Mouse (Mus musculus): ENCODE measurements around the gene Ssu72. TPM values are rescaled to one million over a fixed set of nuclear protein-coding genes. Genes with fewer than 3 reads are reported as not detected.
A peak's percentile ranks its signal among the peaks of the same experiment; 100 is the strongest.

Gene Ssu72
- polyA plus RNA-seq, 1 experiment from 2014 or later, result 153 TPM

DNA sequence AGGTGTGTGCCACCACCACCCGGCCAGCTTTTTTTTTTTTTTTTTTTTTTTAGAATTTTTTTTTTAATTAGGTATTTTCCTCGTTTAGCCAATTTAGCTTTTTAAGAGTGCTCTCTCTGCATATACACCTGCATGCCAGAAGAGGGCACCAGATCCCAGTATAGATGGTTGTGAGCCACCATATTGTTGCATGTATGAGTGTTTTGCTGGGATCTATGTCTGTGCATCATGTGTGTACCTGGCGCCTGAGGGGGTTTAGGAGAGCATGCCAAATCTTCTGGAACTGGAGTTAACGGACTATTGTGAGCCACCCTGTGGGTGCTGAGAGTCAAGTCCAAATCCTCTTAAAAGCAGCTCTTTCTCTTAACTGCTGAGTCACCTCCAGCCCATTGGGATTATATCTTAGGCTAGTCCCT, 17.1 kb downstream of the Ssu72 start:
- H3K4me2 ChIP-seq (ENCODE audit: low read length), result no peak overlapping the region
- no peak for ATAC-seq
- no peaks in the 10 kb centered on the region for H3K9me3 ChIP-seq (replicated peaks; ENCODE audit: control insufficient read depth, low read length, poor library complexity, severe bottlenecking)
- H3K27me3 ChIP-seq (ENCODE audit: control insufficient read depth, insufficient read depth, low read depth, low read length), result no peaks in the 10 kb centered on the region
- no peak overlapping the region for H3K4me3 ChIP-seq (ENCODE audit: low read depth, low read length)
- no peak overlapping the region for H3K27ac ChIP-seq (ENCODE audit: low read length)
- no peak overlapping the region for H3K9ac ChIP-seq (ENCODE audit: low read depth, low read length)
- H3K36me3 ChIP-seq (ENCODE audit: control insufficient read depth, insufficient read depth, low read length), result peaks cover 6% of the 10 kb centered on the region; the same call in 1 of the 2 replicates
- WGBS, result 52% methylated on average over 4 of the region's 4 CpGs
- no peaks in the 10 kb centered on the region for H3K4me1 ChIP-seq (ENCODE audit: control insufficient read depth, insufficient read depth, low read length)

DNA sequence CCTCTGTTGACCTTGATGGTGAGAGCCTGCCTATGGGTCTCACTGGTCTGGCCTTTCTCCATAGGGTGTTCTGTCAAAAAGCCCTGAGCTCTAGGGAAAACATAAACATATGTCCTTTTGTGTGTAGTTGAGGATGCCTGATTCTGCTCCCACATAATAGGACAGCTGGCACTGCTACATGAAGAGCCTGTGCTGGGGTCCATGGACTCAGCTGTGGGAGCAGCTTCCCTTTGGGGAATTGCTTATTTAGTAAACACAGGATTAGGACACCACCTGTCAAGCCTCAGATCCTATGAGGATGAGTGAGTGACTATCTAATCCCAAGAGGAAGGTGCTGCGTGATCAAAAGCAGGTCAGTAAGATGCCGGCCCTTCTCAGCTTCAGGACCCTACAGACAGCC, 23.4 kb downstream of the Ssu72 start:
- no peak overlapping the region for H3K27ac ChIP-seq (ENCODE audit: low read length)
- 47% methylated on average over 2 of the region's 2 CpGs for WGBS
- H3K9ac ChIP-seq (ENCODE audit: low read depth, low read length), result no peak overlapping the region
- ATAC-seq, result no peak
- H3K36me3 ChIP-seq (ENCODE audit: control insufficient read depth, insufficient read depth, low read length), result peaks cover 3% of the 10 kb centered on the region
- H3K9me3 ChIP-seq (replicated peaks; ENCODE audit: control insufficient read depth, low read length, poor library complexity, severe bottlenecking), result no peaks in the 10 kb centered on the region
- no peaks in the 10 kb centered on the region for H3K27me3 ChIP-seq (ENCODE audit: control insufficient read depth, insufficient read depth, low read depth, low read length)
- H3K4me3 ChIP-seq (ENCODE audit: low read depth, low read length), result no peak overlapping the region
- H3K4me1 ChIP-seq (ENCODE audit: control insufficient read depth, insufficient read depth, low read length), result no peaks in the 10 kb centered on the region; the same call in 1 of the 2 replicates
- H3K4me2 ChIP-seq (ENCODE audit: low read length), result no peak overlapping the region

DNA sequence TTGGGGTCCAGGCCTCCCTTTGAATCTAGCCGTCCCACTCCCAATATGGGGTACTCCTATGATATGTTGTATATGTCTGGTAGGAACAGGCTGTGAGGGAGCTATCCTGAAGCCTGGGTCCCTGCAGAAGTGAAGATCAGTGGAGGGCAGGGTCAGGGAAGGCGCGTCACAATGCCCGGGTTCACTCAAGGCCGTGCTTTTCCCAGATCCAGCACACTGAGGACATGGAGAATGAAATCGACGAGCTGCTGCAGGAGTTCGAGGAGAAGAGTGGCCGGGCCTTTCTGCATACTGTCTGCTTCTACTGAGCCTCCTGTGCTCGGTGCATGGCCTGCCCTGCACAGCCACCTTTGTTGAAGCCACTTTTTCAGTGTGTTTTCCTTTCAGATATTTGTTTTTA, 28.7 kb downstream of the Ssu72 start:
- H3K27ac ChIP-seq (ENCODE audit: low read length), result no peak overlapping the region
- H3K4me2 ChIP-seq (ENCODE audit: low read length), result peak overlapping the region; percentile 91; the same call in 1 of the 2 replicates
- ATAC-seq, result no peak
- no peaks in the 10 kb centered on the region; the same call in 1 of the 2 replicates for H3K36me3 ChIP-seq (ENCODE audit: control insufficient read depth, insufficient read depth, low read length)
- no peak overlapping the region for H3K9ac ChIP-seq (ENCODE audit: low read depth, low read length)
- H3K4me1 ChIP-seq (ENCODE audit: control insufficient read depth, insufficient read depth, low read length), result peaks cover 26% of the 10 kb centered on the region
- no peak overlapping the region for H3K4me3 ChIP-seq (ENCODE audit: low read depth, low read length)
- no peaks in the 10 kb centered on the region for H3K9me3 ChIP-seq (replicated peaks; ENCODE audit: control insufficient read depth, low read length, poor library complexity, severe bottlenecking)
- 87% methylated on average over 10 of the region's 10 CpGs for WGBS
- H3K27me3 ChIP-seq (ENCODE audit: control insufficient read depth, insufficient read depth, low read depth, low read length), result no peaks in the 10 kb centered on the region

DNA sequence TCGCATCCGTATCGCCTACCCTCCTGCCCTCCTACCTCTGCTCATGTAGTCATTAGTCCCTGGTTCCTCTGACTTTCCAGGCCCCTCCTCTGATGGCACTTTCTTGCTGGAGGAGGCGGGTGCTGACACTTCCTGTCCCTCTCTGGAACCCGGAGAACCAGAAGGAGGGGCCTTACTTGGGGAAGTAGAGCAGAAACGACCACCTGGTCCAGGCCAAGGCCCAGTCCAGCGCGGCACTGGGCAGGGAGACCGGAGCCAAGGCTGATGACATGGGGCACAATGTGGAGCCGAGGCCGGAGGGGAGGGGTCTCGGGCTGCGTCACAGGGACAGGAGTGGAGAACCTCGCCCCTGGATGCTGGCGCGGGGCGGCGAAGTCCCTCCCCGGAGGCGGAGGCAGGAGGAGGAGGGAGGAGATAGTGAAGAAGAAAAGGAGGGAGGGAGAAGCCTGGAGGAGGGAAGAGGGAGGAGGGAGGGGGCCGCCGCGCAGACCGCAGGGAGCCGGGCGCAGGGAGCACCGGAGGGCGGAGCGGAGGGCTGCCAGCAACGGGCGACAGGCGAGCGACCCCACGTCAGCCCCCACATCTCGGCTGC, 29.8 kb downstream of the Ssu72 start, which contains the start of gene Tmem240:
Tmem240 (plus strand) TSS at position 451 of the 592 bp plus-strand sequence.
- peak within 1 kb of the TSS; percentile 96 for H3K27ac ChIP-seq (ENCODE audit: low read length)

DNA sequence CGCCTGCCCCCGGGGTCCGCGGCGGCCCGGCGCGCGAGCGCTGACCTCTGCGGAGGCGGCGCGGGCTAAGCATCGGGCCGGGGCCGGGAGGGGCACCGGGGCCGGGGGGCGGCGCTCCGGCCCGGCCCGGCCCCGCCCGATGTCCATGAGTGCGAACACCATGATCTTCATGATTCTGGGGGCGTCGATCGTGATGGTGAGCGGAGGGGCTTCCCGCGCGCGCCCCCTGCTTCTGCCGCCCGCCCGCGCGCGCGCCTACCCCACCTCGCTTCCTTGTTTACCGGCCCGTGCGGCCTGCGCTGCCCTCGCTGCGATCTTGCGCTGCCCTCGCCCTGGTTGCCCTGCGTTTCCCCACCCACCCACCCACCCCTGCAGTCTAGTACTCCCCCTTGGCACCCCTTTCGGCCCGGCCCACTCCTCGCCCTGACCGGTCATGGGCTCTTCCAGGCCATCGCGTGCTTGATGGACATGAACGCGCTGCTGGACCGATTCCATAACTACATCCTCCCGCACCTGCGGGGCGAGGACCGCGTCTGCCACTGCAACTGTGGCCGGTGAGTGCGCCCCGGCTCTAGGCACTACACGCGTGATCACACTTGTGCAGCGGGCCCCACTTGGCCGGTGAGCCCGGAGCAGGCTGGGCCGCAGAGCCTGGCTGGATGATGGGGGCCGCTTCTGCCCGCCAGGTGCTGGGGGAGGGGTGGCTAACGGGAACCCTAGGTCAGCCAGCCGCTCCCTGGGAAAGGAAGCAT, 30.5 kb downstream of the Ssu72 start:
- Histone ChIP-seq H3K27me3 (ENCODE audit: control insufficient read depth, insufficient read depth, low read depth, low read length) (no peaks in the 10 kb centered on the region), H3K36me3 (ENCODE audit: control insufficient read depth, insufficient read depth, low read length) (peaks cover 8% of the 10 kb centered on the region), H3K9me3 (replicated peaks; ENCODE audit: control insufficient read depth, low read length, poor library complexity, severe bottlenecking) (no peaks in the 10 kb centered on the region), H3K27ac (ENCODE audit: low read length) (peak overlapping the region; percentile 96), H3K4me2 (ENCODE audit: low read length) (peak overlapping the region; percentile 91), H3K4me1 (ENCODE audit: control insufficient read depth, insufficient read depth, low read length) (peaks cover 26% of the 10 kb centered on the region), H3K9ac (ENCODE audit: low read depth, low read length) (peak overlapping the region; percentile 96), H3K4me3 (ENCODE audit: low read depth, low read length) (peak overlapping the region; percentile 88)
- ATAC-seq, result peak; percentile 62
- under 1% methylated on average over 45 of the region's 79 CpGs for WGBS

More for the DNA sequence above, 29.8 kb downstream of the Ssu72 start, which contains the start of gene Tmem240:
- peak; percentile 90 for ATAC-seq
- Histone ChIP-seq H3K9me3 (replicated peaks; ENCODE audit: control insufficient read depth, low read length, poor library complexity, severe bottlenecking) (no peaks in the 10 kb centered on the region), H3K36me3 (ENCODE audit: control insufficient read depth, insufficient read depth, low read length) (peaks cover 2% of the 10 kb centered on the region), H3K9ac (ENCODE audit: low read depth, low read length) (peak within 1 kb of the TSS; percentile 96), H3K4me1 (ENCODE audit: control insufficient read depth, insufficient read depth, low read length) (peaks cover 26% of the 10 kb centered on the region), H3K27me3 (ENCODE audit: control insufficient read depth, insufficient read depth, low read depth, low read length) (no peaks in the 10 kb centered on the region), H3K4me2 (ENCODE audit: low read length) (peak within 1 kb of the TSS; percentile 91), H3K4me3 (ENCODE audit: low read depth, low read length) (peak within 1 kb of the TSS; percentile 88)
- WGBS, result under 1% methylated on average over 22 of the region's 35 CpGs

DNA sequence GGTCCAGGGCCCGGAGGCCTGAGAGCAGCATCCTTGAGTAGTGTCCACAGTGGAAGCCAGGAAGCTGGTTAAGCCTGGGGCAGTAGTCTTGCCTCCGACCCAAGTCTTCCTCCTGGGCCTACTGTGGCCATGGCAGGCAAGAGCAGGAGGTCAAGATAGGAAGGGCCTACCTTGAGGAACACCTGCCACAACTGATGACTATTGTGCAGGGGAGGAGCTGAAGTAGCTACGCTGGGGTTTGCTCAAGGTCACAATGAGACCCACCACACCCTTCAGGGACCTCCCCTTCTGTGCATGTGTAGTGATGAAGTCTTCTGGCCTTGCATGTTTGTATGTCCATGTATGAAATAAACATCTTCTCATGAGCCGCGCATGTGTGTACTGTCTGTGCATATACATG, 31.2 kb downstream of the Ssu72 start:
- WGBS, result 61% methylated on average over 5 of the region's 5 CpGs
- Histone ChIP-seq H3K4me1 (ENCODE audit: control insufficient read depth, insufficient read depth, low read length) (peaks cover 26% of the 10 kb centered on the region), H3K9me3 (replicated peaks; ENCODE audit: control insufficient read depth, low read length, poor library complexity, severe bottlenecking) (no peaks in the 10 kb centered on the region), H3K4me3 (ENCODE audit: low read depth, low read length) (peak overlapping the region; percentile 88), H3K4me2 (ENCODE audit: low read length) (peak overlapping the region; percentile 91), H3K27ac (ENCODE audit: low read length) (peak overlapping the region; percentile 96), H3K27me3 (ENCODE audit: control insufficient read depth, insufficient read depth, low read depth, low read length) (no peaks in the 10 kb centered on the region), H3K9ac (ENCODE audit: low read depth, low read length) (peak overlapping the region; percentile 96), H3K36me3 (ENCODE audit: control insufficient read depth, insufficient read depth, low read length) (peaks cover 9% of the 10 kb centered on the region)
- ATAC-seq, result 0 out of 2 replicates have a peak, but pooled peaks have one; percentile 2

DNA sequence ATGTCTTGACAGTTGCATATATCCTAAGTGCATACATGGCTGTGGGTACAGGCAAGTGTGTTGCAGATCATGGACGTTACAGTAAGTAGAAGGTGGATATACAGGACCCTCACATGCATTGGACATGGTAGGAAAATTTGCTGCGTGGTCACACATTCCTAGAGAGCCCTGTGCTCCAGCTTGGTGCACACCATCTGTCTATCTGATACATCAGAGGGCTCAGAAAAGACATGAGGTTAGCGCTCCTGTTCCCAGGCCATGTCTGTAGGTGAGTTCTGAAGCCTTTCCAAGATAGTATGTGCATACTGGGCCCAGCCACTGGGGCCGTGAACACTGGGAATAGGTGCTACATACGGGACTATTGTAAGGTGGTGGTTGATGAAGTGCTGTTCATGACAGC, 31.8 kb downstream of the Ssu72 start:
- no peak overlapping the region; the same call in 1 of the 2 replicates for H3K4me3 ChIP-seq (ENCODE audit: low read depth, low read length)
- peaks cover 26% of the 10 kb centered on the region for H3K4me1 ChIP-seq (ENCODE audit: control insufficient read depth, insufficient read depth, low read length)
- peaks cover 15% of the 10 kb centered on the region for H3K36me3 ChIP-seq (ENCODE audit: control insufficient read depth, insufficient read depth, low read length)
- no peak overlapping the region for H3K27ac ChIP-seq (ENCODE audit: low read length)
- WGBS, result 94% methylated on average over 5 of the region's 5 CpGs
- H3K4me2 ChIP-seq (ENCODE audit: low read length), result peak overlapping the region; percentile 91
- H3K27me3 ChIP-seq (ENCODE audit: control insufficient read depth, insufficient read depth, low read depth, low read length), result no peaks in the 10 kb centered on the region
- no peak for ATAC-seq
- no peaks in the 10 kb centered on the region for H3K9me3 ChIP-seq (replicated peaks; ENCODE audit: control insufficient read depth, low read length, poor library complexity, severe bottlenecking)
- H3K9ac ChIP-seq (ENCODE audit: low read depth, low read length), result no peak overlapping the region

DNA sequence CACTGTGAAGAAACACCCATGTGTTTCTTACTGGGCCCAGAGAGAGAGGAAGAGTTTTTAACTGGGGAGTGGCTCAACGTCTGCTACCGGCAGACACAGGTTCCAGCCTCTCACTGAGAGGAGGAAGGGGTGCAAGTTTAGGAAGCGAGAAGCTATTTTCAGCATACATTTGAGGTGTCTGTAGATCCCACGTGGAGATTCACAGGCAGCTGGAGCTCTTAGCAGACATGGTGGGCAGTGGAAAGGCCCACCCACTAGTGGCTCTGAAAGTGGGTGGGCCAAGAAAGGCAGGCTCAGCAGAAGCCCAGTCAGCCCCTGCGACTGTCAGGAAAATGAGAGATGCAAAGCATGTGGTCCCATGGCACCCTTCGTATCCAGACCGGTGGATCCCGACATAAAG, 33.7 kb downstream of the Ssu72 start:
- Histone ChIP-seq H3K4me1 (ENCODE audit: control insufficient read depth, insufficient read depth, low read length) (peaks cover 26% of the 10 kb centered on the region), H3K36me3 (ENCODE audit: control insufficient read depth, insufficient read depth, low read length) (peaks cover 27% of the 10 kb centered on the region), H3K27me3 (ENCODE audit: control insufficient read depth, insufficient read depth, low read depth, low read length) (no peaks in the 10 kb centered on the region), H3K9me3 (replicated peaks; ENCODE audit: control insufficient read depth, low read length, poor library complexity, severe bottlenecking) (no peaks in the 10 kb centered on the region), H3K4me3 (ENCODE audit: low read depth, low read length) (no peak overlapping the region), H3K9ac (ENCODE audit: low read depth, low read length) (no peak overlapping the region), H3K27ac (ENCODE audit: low read length) (no peak overlapping the region), H3K4me2 (ENCODE audit: low read length) (no peak overlapping the region)
- ATAC-seq, result no peak
- WGBS, result 73% methylated on average over 8 of the region's 8 CpGs

DNA sequence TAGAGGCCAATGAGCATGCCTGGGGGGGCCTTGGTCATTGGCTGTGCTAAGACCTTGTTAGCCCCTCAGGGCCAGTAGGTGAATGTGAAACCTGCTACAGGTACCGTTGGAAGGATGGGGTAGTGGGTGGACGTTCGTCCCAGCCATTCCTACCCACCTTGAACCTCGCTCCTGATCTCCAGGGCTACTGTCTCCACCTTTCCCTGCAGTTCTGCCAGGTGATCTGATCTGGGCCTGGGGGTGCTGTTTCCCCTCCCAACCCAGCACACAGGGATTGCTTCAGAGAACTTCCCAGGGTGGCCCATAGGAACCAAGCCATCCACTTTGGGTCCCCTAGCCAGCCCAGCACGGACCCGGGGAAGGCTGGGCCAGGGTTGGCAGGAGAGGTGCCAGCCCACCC, 34.6 kb downstream of the Ssu72 start:
- no peak for ATAC-seq
- peaks cover 32% of the 10 kb centered on the region for H3K36me3 ChIP-seq (ENCODE audit: control insufficient read depth, insufficient read depth, low read length)
- WGBS, result 82% methylated on average over 6 of the region's 6 CpGs

More for the DNA sequence above, 34.6 kb downstream of the Ssu72 start:
- Histone ChIP-seq H3K4me3 (ENCODE audit: low read depth, low read length) (no peak overlapping the region), H3K4me2 (ENCODE audit: low read length) (no peak overlapping the region), H3K27ac (ENCODE audit: low read length) (no peak overlapping the region), H3K27me3 (ENCODE audit: control insufficient read depth, insufficient read depth, low read depth, low read length) (no peaks in the 10 kb centered on the region), H3K4me1 (ENCODE audit: control insufficient read depth, insufficient read depth, low read length) (peaks cover 20% of the 10 kb centered on the region), H3K9ac (ENCODE audit: low read depth, low read length) (no peak overlapping the region), H3K9me3 (replicated peaks; ENCODE audit: control insufficient read depth, low read length, poor library complexity, severe bottlenecking) (no peaks in the 10 kb centered on the region)

Data from midbrain, embryonic 16.5 days (tissue).